Mouse (Mus musculus) layer of hippocampus, adult 8-10 months (tissue): ENCODE results near the gene Gpx5. TPM values are rescaled to one million over a fixed set of nuclear protein-coding genes. Genes with fewer than 3 reads are reported as not detected.

Experiments
- DNase-seq, 2 experiments: peaks; one replicate each; pipeline ENCODE4 v3.0.0; 2022; ENCODE audit warnings: low spot score in 2 of 2
- total RNA-seq, 4 experiments: library from RNA; stranded (reverse); gene quantifications; 2 replicates each; pipeline ENCODE4 v1.2.4; 2022

Gene Gpx5
- total RNA-seq, result not detected

GRCm38 (mm10) chr13:21292631-21293030 lies at the start of gene Gpx5:
Gpx5 (minus strand) TSS chr13:21292731.
- no peak for DNase-seq

- DNase-seq, result no peak
Measured at GRCm38 (mm10) chr13:21327424-21327823, 34.9 kb upstream of the Gpx5 start.

GRCm38 (mm10) chr13:21326657-21327211 lies 34.2 kb upstream of the Gpx5 start:
- peak; percentile 48 to 84 for DNase-seq

GRCm38 (mm10) chr13:21326191-21326590 lies 33.7 kb upstream of the Gpx5 start:
- DNase-seq, result no peak

GRCm38 (mm10) chr13:21323405-21323804 lies 30.9 kb upstream of the Gpx5 start:
- DNase-seq, result no peak

GRCm38 (mm10) chr13:21322509-21323375 lies 30.2 kb upstream of the Gpx5 start:
- peak; percentile 40 to 76 for DNase-seq

GRCm38 (mm10) chr13:21321890-21322494 lies 29.5 kb upstream of the Gpx5 start:
- peak in 1 of 2 experiments; percentile 27 for DNase-seq

- no peak for DNase-seq
Measured at GRCm38 (mm10) chr13:21320262-21320661, 27.7 kb upstream of the Gpx5 start.

GRCm38 (mm10) chr13:21313903-21314302 lies 21.4 kb upstream of the Gpx5 start:
- DNase-seq, result no peak

- no peak for DNase-seq
Measured at GRCm38 (mm10) chr13:21312854-21313253, 20.3 kb upstream of the Gpx5 start.

- DNase-seq, result no peak
Measured at GRCm38 (mm10) chr13:21311926-21312325, 19.4 kb upstream of the Gpx5 start, which contains the start of gene Gpx6. Gpx6 (plus strand) TSS chr13:21312125.

GRCm38 (mm10) chr13:21309788-21310187 lies 17.3 kb upstream of the Gpx5 start:
- DNase-seq, result no peak

- no peak for DNase-seq
Measured at GRCm38 (mm10) chr13:21304483-21305066, 12.0 kb upstream of the Gpx5 start.

- DNase-seq, result no peak
Measured at GRCm38 (mm10) chr13:21298557-21298956, 6.0 kb upstream of the Gpx5 start.

- DNase-seq, result peak; percentile 82 to 92
Measured at GRCm38 (mm10) chr13:21279559-21279958, 13.0 kb downstream of the Gpx5 start.

- DNase-seq, result no peak
Measured at GRCm38 (mm10) chr13:21279076-21279475, 13.5 kb downstream of the Gpx5 start.

GRCm38 (mm10) chr13:21276551-21276950 lies 16.0 kb downstream of the Gpx5 start:
- no peak for DNase-seq

GRCm38 (mm10) chr13:21275815-21276550 lies 16.5 kb downstream of the Gpx5 start:
- DNase-seq, result peak; percentile 73 to 92

GRCm38 (mm10) chr13:21275021-21275814 lies 17.3 kb downstream of the Gpx5 start:
- peak; percentile 13 to 39 for DNase-seq

GRCm38 (mm10) chr13:21268262-21268661 lies 24.3 kb downstream of the Gpx5 start:
- no peak for DNase-seq
